Mouse (Mus musculus): Measurements from ENCODE around the gene Hspa1l. TPM values are rescaled to one million over a fixed set of nuclear protein-coding genes. Genes with fewer than 3 reads are reported as not detected.
"Not testable (repeated sequence)": the region's sequence is repeated elsewhere in the genome, so short reads cannot be mapped to it uniquely, and the experiment has no call there.

The Hspa1l gene
- polyA plus RNA-seq, 3 experiments from 2014 or later: not detected

DNA sequence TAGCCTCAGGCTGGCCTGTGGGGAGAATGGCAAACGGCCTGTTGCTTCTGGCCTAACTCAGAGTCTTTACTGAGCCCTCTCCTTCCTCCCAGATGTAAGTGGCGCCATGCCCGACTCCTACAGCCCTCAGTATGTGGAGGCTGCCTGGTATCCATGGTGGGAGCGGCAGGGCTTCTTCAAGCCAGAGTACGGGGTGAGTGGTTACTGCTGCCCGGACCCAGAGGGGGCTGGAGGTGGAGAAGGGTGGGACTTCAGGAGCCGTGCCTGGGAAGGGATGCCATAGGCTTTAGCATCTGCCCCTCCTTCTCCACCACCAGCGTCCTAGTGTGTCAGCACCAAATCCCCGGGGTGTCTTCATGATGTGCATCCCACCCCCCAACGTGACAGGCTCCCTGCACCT is 32.7 kb downstream of the Hspa1l start:
- no peak for ATAC-seq

- not testable (repeated sequence) for ATAC-seq
Observed at GRCm38 (mm10) chr17:35005902-35006301, 33.4 kb downstream of the Hspa1l start.

- no peak for ATAC-seq
Observed at GRCm38 (mm10) chr17:35007387-35007991, 35.0 kb downstream of the Hspa1l start.

- no peak for ATAC-seq
Observed at GRCm38 (mm10) chr17:35009586-35009985, 37.1 kb downstream of the Hspa1l start.

- no peak for ATAC-seq
Observed at GRCm38 (mm10) chr17:35011440-35011839, 38.9 kb downstream of the Hspa1l start.

DNA sequence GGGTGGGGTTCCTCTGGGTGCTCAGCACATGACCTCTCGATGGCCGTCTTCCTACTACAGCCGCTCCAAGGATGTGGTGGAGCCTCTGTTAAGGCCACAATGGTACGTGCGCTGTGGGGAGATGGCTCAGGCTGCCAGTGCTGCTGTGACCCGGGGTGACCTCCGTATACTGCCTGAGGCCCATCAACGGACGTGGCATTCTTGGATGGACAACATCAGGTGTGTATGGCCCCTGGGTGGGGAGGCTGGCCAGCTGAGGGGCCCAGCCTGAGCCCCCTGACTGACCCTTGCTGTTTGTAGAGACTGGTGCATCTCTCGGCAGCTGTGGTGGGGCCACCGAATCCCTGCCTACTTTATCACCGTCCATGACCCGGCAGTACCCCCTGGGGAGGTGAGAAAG is 39.9 kb downstream of the Hspa1l start:
- ATAC-seq: no peak

GRCm38 (mm10) chr17:35013221-35013620 is 40.7 kb downstream of the Hspa1l start:
- ATAC-seq: no peak

DNA sequence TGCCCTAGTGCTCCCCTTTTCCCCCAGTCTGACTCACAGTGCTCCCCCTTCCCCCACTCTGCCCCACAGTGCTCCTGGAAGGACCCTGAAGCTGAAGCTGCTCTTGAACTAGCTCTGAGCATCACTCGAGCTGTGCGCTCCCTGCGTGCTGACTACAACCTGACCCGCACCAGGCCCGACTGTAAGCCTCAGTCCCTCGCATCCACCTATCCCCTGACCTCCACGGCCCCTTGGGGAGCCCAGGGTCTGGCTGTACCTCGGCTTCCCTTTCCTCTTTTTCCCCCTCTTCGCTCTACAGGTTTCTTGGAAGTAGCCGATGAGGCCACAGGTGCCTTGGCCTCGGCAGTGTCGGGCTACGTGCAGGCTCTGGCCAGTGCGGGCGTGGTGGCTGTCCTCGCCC is 42.8 kb downstream of the Hspa1l start:
- no peak for ATAC-seq

DNA sequence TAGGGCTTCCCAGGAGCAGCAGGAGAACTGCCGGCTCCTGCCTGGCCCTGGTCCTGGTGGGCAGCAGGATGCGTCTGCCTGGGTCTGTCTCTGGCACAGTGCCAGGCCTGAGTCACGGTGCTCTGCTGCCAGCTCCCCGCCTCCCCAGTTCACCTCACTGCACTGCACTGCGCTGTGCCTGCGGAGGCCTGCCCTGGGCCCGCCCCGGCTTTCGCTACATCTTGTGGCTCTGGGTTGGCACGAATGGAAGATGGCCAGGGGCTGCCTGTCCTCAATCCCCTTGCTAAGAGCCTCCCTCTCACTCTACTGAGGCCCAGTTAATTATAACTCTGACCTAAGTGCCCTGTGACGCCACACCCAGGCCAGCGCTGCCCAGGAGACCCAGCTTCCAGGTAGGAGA is 43.9 kb downstream of the Hspa1l start, which contains the start of gene Vwa7:
Vwa7 (plus strand) TSS at position 204 of the 400 bp plus-strand sequence.
- ATAC-seq: no peak

- peak; percentile 50 for ATAC-seq
Observed at GRCm38 (mm10) chr17:35016791-35017705, 44.5 kb downstream of the Hspa1l start.

- ATAC-seq: no peak
Observed at GRCm38 (mm10) chr17:35017706-35018030, 45.2 kb downstream of the Hspa1l start.

DNA sequence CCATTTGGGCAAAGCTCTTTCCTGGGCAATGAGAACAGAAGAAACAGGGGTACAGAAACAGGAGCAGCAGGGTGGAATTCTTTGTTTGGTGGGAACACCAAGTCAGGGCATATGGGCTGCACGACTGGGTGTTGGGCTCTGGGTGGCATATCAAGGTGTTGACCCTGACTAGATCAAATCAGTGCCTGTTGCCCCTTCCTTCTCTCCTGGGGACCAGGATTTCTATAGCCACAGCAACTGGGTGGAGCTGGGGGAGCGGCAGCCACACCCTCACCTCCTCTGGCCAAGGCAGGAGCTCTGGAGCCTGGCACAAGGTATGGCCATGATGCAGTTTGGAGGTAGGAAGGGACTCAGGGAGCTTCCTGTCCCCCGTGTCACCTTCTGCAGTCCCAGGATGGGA is 45.7 kb downstream of the Hspa1l start:
- no peak for ATAC-seq

DNA sequence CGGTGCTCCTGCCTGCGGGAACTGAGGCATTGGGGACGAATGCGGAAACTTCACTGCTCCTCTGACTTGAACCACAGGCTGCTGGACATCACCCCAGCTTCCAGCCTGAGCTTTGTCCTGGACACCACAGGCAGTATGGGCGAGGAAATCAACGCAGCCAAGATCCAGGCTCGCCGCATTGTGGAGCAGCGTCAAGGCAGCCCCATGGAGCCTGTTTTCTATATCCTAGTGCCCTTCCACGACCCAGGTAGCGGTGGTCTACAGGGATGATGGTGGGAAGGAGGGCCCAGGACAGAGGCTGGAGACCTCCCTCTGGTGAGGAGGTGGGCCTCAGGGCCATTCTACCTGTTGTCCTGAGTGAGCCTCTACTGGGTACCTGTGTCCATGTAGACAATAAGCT is 47.4 kb downstream of the Hspa1l start:
- ATAC-seq: no peak

GRCm38 (mm10) chr17:35020551-35020950 is 48.0 kb downstream of the Hspa1l start:
- no peak for ATAC-seq

DNA sequence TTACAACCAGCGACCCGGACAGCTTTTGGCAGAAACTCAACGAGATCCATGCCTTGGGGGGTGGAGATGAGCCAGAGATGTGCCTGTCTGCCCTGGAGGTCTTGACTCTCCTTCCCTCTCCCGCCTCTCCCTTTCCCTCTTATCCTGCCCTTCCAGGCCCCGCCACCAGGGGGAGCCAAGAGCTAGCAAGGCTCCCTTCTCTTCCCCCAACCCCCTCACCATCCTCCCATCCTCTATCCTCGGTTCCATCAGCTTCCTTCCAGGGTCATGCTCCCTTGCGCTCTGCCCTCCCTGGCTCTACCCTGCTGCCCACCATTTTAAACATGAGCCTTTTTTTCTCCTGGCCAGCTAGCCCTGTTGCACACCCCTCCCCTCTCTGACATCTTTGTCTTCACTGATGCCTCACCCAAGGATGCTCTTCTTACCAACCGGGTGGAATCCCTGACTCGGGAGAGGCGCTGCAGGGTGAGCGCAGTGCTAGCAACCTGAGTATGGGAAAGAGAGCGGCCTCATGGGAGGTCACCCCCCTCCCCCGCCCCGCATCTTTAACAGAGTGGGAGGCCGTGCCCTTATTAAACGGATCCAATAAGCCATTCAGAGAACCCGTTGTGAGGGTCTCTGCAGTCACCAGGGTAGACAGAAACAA is 48.8 kb downstream of the Hspa1l start:
- ATAC-seq: peak; percentile 65

DNA sequence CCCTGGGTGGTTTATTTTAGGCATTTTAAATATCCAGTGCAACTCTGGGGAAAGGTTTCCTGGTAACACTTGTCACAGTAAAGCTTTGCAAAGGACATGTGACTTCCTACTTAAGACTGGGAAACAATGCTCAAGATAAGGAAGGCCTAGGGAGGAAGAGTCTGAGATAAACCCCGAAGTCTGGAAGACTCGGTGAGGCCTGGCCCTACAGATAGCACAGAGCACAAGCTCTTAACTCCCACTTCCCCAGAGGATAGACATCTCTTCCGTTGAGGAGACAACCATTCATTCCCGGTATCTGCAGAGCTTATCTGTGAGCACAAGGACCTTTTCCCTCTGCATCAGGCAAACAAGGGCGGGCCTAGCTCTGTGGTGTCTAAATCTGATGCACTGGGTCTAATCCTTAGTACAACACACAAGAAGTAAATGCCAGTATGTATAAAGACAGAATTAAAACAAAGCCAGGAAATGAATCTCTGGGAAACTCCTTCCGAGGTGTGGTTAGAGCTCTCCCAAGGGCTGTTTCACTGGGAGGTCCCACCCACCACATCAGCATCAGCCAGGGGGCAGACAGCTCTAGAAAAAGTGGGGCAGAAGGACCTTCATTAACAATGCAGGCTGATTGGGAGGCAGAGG is 49.5 kb downstream of the Hspa1l start:
- ATAC-seq: no peak

- ATAC-seq: no peak
Observed at GRCm38 (mm10) chr17:35022541-35023060, 50.1 kb downstream of the Hspa1l start.

DNA sequence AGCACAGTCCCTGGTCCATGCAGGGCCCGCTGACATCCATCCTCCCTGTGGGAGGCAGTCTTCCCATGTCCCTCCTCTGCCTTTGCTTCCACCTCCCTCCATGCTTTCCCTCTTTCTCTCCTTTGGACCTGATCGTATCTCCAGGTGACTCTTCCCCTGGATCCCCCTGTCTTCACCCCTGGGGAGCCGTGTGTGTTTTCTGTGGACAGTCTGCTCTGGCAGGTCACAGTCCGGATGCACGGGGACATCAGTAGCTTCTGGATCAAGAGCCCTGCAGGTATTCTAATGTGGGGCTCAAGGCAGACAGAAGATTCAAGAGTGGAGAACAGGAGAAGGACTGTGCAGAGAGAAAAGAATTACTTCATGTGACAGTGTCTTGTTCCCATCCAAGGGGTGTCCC is 50.7 kb downstream of the Hspa1l start:
- ATAC-seq: no peak

DNA sequence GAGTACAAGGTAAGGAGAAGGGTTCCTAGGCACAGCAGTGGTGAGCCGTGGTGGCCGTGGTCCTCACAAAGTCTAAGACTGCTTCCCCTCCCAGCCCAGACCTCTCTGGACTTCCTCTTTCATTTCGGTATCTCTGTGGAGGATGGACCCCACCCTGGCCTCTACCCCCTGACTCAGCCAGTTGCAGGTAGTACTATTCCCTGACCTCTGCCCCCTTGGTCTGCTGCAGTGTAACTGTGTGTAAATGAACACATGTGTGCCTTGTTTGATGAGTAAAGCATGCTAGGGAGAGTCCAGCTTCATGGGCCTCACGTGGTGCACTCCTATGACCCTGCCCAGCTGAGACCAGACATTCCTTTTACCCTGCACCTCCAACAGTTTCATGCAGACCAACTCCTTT is 51.3 kb downstream of the Hspa1l start:
- ATAC-seq: no peak

DNA sequence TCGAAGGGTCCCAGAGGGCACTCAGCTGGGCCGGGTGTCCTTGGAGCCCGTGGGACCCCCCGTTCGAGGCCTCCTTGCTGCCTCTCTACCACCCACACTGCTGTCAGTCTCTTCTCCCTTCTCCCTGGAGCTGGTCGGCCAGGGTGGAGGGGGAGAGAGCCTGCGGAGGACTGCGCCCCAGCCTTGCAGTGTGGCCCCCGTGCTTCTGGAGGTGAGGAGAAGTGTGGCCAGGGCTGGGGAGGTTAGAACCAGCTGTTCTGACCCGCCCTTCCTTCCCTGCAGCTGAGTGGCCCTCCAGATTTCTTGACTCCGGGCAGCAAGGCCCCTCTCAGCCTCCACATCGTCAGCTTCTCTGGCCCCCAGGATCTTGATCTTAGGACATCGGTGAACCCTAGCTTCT is 51.8 kb downstream of the Hspa1l start:
- ATAC-seq: no peak

DNA sequence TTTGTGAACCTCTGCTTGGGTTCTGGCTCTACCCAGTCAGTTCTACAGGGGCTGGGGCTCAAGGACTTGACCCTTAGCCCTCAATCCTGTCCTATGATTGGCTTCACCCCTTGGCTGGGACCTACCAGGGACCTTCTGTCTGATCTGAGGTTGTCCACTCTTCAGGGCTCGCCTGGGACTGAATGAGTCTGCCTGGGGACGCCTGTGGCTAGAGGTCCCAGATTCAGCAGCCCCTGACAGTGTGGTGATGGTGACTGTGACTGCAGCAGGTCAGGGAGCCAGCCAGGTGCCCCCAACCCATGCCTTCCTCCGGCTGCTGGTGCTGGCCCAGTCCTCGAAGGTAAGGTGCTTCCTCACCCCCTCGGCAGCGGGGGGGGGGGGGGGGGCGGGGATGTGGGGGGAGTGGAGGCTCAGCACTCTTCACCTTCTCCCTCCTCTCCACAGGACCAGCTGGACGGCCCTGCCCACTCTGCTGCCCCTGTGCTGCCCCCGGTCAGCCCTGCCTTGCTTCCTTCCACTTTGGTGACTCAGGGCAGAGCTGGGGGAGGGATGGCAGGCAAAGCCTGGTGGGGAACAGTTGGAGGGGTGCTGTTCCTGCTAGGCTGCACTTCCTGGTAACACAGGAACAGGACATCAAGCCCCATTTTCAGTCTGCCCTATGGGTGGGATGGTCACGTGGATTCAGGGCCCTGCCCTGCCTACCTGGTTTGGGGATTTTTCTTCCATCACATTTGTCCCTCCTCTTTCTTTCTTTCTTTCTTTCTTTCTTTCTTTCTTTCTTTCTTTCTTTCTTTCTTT is 52.4 kb downstream of the Hspa1l start:
- ATAC-seq: no peak

DNA sequence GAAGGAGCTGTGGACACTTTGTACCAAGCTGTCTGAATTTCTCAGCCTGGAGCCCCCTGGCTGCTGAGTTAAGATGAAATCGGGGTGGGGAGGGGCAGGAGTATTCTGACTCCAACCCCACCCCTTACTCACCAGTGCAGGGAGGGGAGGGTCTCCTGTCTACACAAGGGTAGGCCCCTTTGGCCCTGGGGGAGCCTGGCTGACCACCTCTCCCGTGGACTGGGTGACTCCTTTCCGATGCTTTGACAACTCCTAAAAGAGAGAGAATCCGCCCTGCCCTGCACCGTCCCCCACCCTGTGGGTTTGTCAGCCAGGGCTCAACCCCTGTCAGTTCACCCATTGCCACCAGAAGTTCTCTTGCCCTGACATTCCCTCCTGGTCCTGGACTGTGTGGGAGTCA is 53.7 kb downstream of the Hspa1l start:
- no peak for ATAC-seq

All from inflammation-experienced regulatory T-cells, adult 6 months (primary cell).